Mouse (Mus musculus) B cell, adult (primary cell): Measurements from ENCODE around the gene 2010005H15Rik. TPM values are rescaled to one million over a fixed set of nuclear protein-coding genes. Genes with fewer than 3 reads are reported as not detected.

Experiments
- total RNA-seq: library from RNA; stranded (reverse); gene quantifications from 4 replicates; pipeline ENCODE4 v1.2.4, GENCODE M21; 2023; ENCODE audit not compliant: inconsistent age

The 2010005H15Rik gene
- not detected in 4 replicates for total RNA-seq

DNA sequence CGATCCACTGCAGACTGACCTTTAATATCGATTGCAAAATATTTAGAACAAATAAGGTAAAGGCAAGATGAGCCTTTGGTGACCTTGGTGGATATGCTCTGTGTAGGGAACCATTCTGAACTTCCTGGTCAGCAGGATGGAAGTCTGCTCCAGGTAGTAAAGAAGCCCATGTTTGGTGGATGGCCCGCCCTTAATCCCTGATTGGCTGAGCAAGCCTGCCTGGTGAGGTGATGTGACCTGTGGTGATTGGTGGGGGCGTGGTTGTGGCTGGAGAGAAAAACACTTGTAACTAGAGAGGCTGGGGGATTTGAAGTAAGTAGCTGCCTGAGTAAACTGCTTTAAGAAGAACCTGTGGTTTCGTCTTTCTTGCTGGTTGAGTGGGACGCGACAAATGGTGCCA lies at the start of gene 2010005H15Rik:
TSS of gene 2010005H15Rik (plus strand) at position 301 of the 400 bp plus-strand sequence.

GRCm38 (mm10) chr16:36183912-36184311 lies 37.4 kb upstream of the 2010005H15Rik start, which contains the start of gene Gm5483:
Gm5483 (plus strand) TSS chr16:36184212.

GRCm38 (mm10) chr16:36209967-36210453 lies 11.3 kb upstream of the 2010005H15Rik start, which contains the start of gene Gm5416:
Gm5416 (plus strand) TSS chr16:36210403.

GRCm38 (mm10) chr16:36276796-36277195 lies 55.5 kb downstream of the 2010005H15Rik start, which contains the start of gene Stfa1:
Stfa1 (plus strand) TSS chr16:36276951.

Other genes starting within 250 kb of the 2010005H15Rik start
- 124 to 151 TPM (median 139 TPM) in 4 replicates for gene Kpna1, start 242.7 kb upstream of the 2010005H15Rik start, total RNA-seq
- 13.1 to 18.7 TPM (median 16.2 TPM) in 4 replicates for gene Wdr5b, start 180.3 kb upstream of the 2010005H15Rik start, total RNA-seq
- gene Fam162a, start 149.9 kb upstream of the 2010005H15Rik start, total RNA-seq, result 31.2 to 37.0 TPM (median 33.7 TPM) in 4 replicates
- gene Ccdc58, start 149.8 kb upstream of the 2010005H15Rik start, total RNA-seq, result 33.2 to 45.2 TPM (median 35.2 TPM) in 4 replicates
- gene Csta1, start 90.2 kb upstream of the 2010005H15Rik start, total RNA-seq, result not detected in 4 replicates
- gene Stfa2l1, start 64.7 kb upstream of the 2010005H15Rik start, total RNA-seq, result not detected in 4 replicates
- gene Gm5483, start 37.3 kb upstream of the 2010005H15Rik start, total RNA-seq, result not detected in 4 replicates
- not detected in 4 replicates for gene Gm5416, start 11.1 kb upstream of the 2010005H15Rik start, total RNA-seq
- not detected in 4 replicates for gene Stfa1, start 55.5 kb downstream of the 2010005H15Rik start, total RNA-seq
- not detected in 4 replicates for gene BC117090, start 112.9 kb downstream of the 2010005H15Rik start, total RNA-seq
- gene BC100530, start 146.3 kb downstream of the 2010005H15Rik start, total RNA-seq, result not detected in 4 replicates
- not detected in 4 replicates for gene Stfa2, start 187.0 kb downstream of the 2010005H15Rik start, total RNA-seq
- not detected in 4 replicates for gene Stfa3, start 233.9 kb downstream of the 2010005H15Rik start, total RNA-seq